Mouse (Mus musculus) olfactory bulb, adult 2 months (tissue): ENCODE measurements at regions not wholly inside any gene's neighbourhood (a gene's known extent, or its start where the extent isn't known, plus 50 kb on each side); places are given as distances from the start of the nearest gene placed in this dataset.

ENCODE experiments used
- CTCF ChIP-seq: fragments of 200-500 bp; IDR thresholded peaks from 2 replicates; pipeline ENCODE4 v1.5.1; 2012; ENCODE audit warnings: low read depth, mild to moderate bottlenecking, low read length, moderate library complexity; ENCODE audit not compliant: insufficient read depth
- POLR2A ChIP-seq: fragments of 200-500 bp; IDR thresholded peaks from 2 replicates; pipeline ENCODE4 v1.6.1; 2012; ENCODE audit warnings: mild to moderate bottlenecking, low read depth, low read length, moderate library complexity; ENCODE audit not compliant: insufficient read depth

GRCm38 (mm10) chr14:101056874-101057273 is 143.3 kb downstream of the Prr30 start:
- TF ChIP-seq CTCF (no peak), POLR2A (no peak)
